Mouse (Mus musculus): ENCODE data around the gene Srp68. TPM values are rescaled to one million over a fixed set of nuclear protein-coding genes. Genes with fewer than 3 reads are reported as not detected.

The Srp68 gene
- polyA plus RNA-seq, 1 experiment from 2014 or later, result 75.3 TPM

- H3K4me3 ChIP-seq (ENCODE audit: low read length), result peak overlapping the region; percentile 94
- peak overlapping the region; percentile 84 for H3K4me2 ChIP-seq (ENCODE audit: low read depth, low read length)
- H3K9ac ChIP-seq (ENCODE audit: low read length), result peak overlapping the region; percentile 95
- 40% methylated on average over 12 of the region's 12 CpGs for WGBS
- no peaks in the 10 kb centered on the region for H3K27me3 ChIP-seq (ENCODE audit: control insufficient read depth, insufficient read depth, low read depth, low read length)
- no peaks in the 10 kb centered on the region for H3K9me3 ChIP-seq (ENCODE audit: control insufficient read depth, low read length)
- ATAC-seq (ENCODE audit: low read depth), result no peak
- peaks cover 13% of the 10 kb centered on the region for H3K4me1 ChIP-seq (replicated peaks; ENCODE audit: control insufficient read depth, insufficient read depth, low read length)
- no peak overlapping the region for H3K27ac ChIP-seq (ENCODE audit: low read length)
- H3K36me3 ChIP-seq (ENCODE audit: control insufficient read depth, insufficient read depth, low read length), result peaks cover 18% of the 10 kb centered on the region
These were observed 1.2 kb downstream of the Srp68 start for GRCm38 (mm10) chr11:116272589-116273468.

GRCm38 (mm10) chr11:116269560-116269959 is 4.5 kb downstream of the Srp68 start:
- Histone ChIP-seq H3K4me1 (replicated peaks; ENCODE audit: control insufficient read depth, insufficient read depth, low read length) (peaks cover 10% of the 10 kb centered on the region), H3K9me3 (ENCODE audit: control insufficient read depth, low read length) (no peaks in the 10 kb centered on the region), H3K27me3 (ENCODE audit: control insufficient read depth, insufficient read depth, low read depth, low read length) (no peaks in the 10 kb centered on the region), H3K27ac (ENCODE audit: low read length) (no peak overlapping the region), H3K36me3 (ENCODE audit: control insufficient read depth, insufficient read depth, low read length) (peaks cover 42% of the 10 kb centered on the region), H3K9ac (ENCODE audit: low read length) (no peak overlapping the region), H3K4me2 (ENCODE audit: low read depth, low read length) (no peak overlapping the region), H3K4me3 (ENCODE audit: low read length) (no peak overlapping the region)
- 90% methylated on average over 8 of the region's 8 CpGs for WGBS
- no peak for ATAC-seq (ENCODE audit: low read depth)

- Histone ChIP-seq H3K4me2 (ENCODE audit: low read depth, low read length) (no peak overlapping the region), H3K9ac (ENCODE audit: low read length) (no peak overlapping the region), H3K4me1 (replicated peaks; ENCODE audit: control insufficient read depth, insufficient read depth, low read length) (peaks cover 9% of the 10 kb centered on the region), H3K9me3 (ENCODE audit: control insufficient read depth, low read length) (no peaks in the 10 kb centered on the region), H3K27me3 (ENCODE audit: control insufficient read depth, insufficient read depth, low read depth, low read length) (no peaks in the 10 kb centered on the region), H3K27ac (ENCODE audit: low read length) (no peak overlapping the region), H3K4me3 (ENCODE audit: low read length) (no peak overlapping the region), H3K36me3 (ENCODE audit: control insufficient read depth, insufficient read depth, low read length) (peaks cover 51% of the 10 kb centered on the region)
- ATAC-seq (ENCODE audit: low read depth), result no peak
- WGBS, result 94% methylated on average over 6 of the region's 6 CpGs
These were observed 5.7 kb downstream of the Srp68 start for GRCm38 (mm10) chr11:116268313-116268712.

GRCm38 (mm10) chr11:116267637-116268036 is 6.4 kb downstream of the Srp68 start:
- no peak overlapping the region for H3K27ac ChIP-seq (ENCODE audit: low read length)
- no peaks in the 10 kb centered on the region for H3K9me3 ChIP-seq (ENCODE audit: control insufficient read depth, low read length)
- H3K27me3 ChIP-seq (ENCODE audit: control insufficient read depth, insufficient read depth, low read depth, low read length), result no peaks in the 10 kb centered on the region
- 80% methylated on average over 8 of the region's 8 CpGs for WGBS
- peaks cover 57% of the 10 kb centered on the region for H3K36me3 ChIP-seq (ENCODE audit: control insufficient read depth, insufficient read depth, low read length)
- no peak overlapping the region for H3K4me2 ChIP-seq (ENCODE audit: low read depth, low read length)
- H3K9ac ChIP-seq (ENCODE audit: low read length), result no peak overlapping the region
- peaks cover 4% of the 10 kb centered on the region for H3K4me1 ChIP-seq (replicated peaks; ENCODE audit: control insufficient read depth, insufficient read depth, low read length)
- no peak for ATAC-seq (ENCODE audit: low read depth)
- H3K4me3 ChIP-seq (ENCODE audit: low read length), result no peak overlapping the region

DNA sequence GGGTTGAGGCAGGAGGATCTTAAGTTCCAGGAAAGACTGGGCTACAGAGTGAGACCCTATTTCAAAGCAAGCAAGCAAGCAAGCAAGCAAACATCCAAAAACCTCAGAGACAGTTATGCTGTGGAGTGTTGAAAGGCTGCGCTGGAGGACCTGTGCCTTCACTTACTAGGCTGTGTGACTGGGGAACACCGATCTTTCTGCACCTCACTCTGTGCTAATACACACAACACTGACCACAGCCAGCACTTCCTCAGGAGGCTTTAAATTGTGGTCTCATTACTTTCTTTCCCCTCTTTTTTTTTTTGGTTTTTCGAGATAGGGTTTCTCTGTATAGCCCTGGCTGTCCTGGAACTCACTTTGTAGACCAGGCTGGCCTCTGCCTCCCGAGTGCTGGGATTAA is 8.2 kb downstream of the Srp68 start:
- no peaks in the 10 kb centered on the region for H3K27me3 ChIP-seq (ENCODE audit: control insufficient read depth, insufficient read depth, low read depth, low read length)
- no peak for ATAC-seq (ENCODE audit: low read depth)
- no peak overlapping the region for H3K27ac ChIP-seq (ENCODE audit: low read length)
- H3K4me2 ChIP-seq (ENCODE audit: low read depth, low read length), result no peak overlapping the region
- no peak overlapping the region for H3K4me3 ChIP-seq (ENCODE audit: low read length)
- 78% methylated on average over 4 of the region's 4 CpGs for WGBS
- H3K9me3 ChIP-seq (ENCODE audit: control insufficient read depth, low read length), result no peaks in the 10 kb centered on the region
- no peaks in the 10 kb centered on the region for H3K4me1 ChIP-seq (replicated peaks; ENCODE audit: control insufficient read depth, insufficient read depth, low read length)
- H3K36me3 ChIP-seq (ENCODE audit: control insufficient read depth, insufficient read depth, low read length), result peaks cover 66% of the 10 kb centered on the region
- H3K9ac ChIP-seq (ENCODE audit: low read length), result no peak overlapping the region

GRCm38 (mm10) chr11:116265352-116265751 is 8.7 kb downstream of the Srp68 start:
- WGBS, result 85% methylated on average over 11 of the region's 11 CpGs
- peaks cover 69% of the 10 kb centered on the region for H3K36me3 ChIP-seq (ENCODE audit: control insufficient read depth, insufficient read depth, low read length)
- no peak overlapping the region for H3K27ac ChIP-seq (ENCODE audit: low read length)
- H3K4me1 ChIP-seq (replicated peaks; ENCODE audit: control insufficient read depth, insufficient read depth, low read length), result peaks cover 4% of the 10 kb centered on the region; the same call in 1 of the 2 replicates
- no peaks in the 10 kb centered on the region for H3K9me3 ChIP-seq (ENCODE audit: control insufficient read depth, low read length)
- H3K9ac ChIP-seq (ENCODE audit: low read length), result no peak overlapping the region
- no peaks in the 10 kb centered on the region for H3K27me3 ChIP-seq (ENCODE audit: control insufficient read depth, insufficient read depth, low read depth, low read length)
- no peak overlapping the region for H3K4me3 ChIP-seq (ENCODE audit: low read length)
- H3K4me2 ChIP-seq (ENCODE audit: low read depth, low read length), result no peak overlapping the region
- no peak for ATAC-seq (ENCODE audit: low read depth)

DNA sequence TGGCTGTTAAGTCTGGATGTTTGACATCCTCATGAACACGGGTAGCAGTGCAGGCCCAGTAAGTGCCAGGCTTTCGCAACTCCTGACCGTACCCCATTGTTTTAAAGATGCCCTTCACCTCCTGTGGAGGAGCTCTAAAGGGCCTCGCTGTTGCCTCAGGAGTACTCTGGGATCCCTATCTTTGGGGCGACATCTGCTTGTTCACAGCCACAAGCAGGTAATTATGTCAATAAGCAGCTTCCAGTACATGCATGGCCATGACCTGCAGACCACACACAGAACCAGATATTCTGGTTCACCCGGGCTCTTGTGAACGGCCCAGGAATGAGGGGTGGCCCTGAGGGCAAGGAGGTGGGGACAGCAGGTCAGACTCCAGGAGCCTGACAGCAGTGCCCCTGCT is 13.8 kb downstream of the Srp68 start:
- peak; percentile 86 for ATAC-seq (ENCODE audit: low read depth)
- H3K9ac ChIP-seq (ENCODE audit: low read length), result no peak overlapping the region
- peaks cover 18% of the 10 kb centered on the region for H3K4me1 ChIP-seq (replicated peaks; ENCODE audit: control insufficient read depth, insufficient read depth, low read length)
- no peaks in the 10 kb centered on the region for H3K27me3 ChIP-seq (ENCODE audit: control insufficient read depth, insufficient read depth, low read depth, low read length)
- peak overlapping the region; percentile 69 for H3K27ac ChIP-seq (ENCODE audit: low read length)
- no peak overlapping the region for H3K4me2 ChIP-seq (ENCODE audit: low read depth, low read length)
- no peak overlapping the region for H3K4me3 ChIP-seq (ENCODE audit: low read length)
- 61% methylated on average over 7 of the region's 7 CpGs for WGBS
- no peaks in the 10 kb centered on the region for H3K9me3 ChIP-seq (ENCODE audit: control insufficient read depth, low read length)
- H3K36me3 ChIP-seq (ENCODE audit: control insufficient read depth, insufficient read depth, low read length), result peaks cover 57% of the 10 kb centered on the region

DNA sequence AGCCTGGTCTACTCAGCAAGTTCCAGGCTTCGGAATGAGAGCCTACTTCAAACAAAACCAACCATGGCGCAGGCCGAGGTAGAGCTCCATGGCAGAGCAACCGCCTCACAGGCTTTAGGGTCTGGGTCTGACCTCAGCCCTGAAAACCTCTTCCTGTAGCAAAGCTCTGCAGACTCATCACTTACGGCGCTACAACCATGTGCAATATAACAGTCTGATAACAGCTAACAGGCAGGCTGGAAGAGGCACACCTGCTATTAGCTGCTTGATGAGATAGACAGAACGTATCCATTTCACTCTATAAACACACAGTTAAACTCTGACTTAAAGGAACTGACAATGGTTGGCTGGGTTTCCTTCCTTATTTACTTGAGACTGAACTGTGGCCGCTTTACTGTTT is 14.6 kb downstream of the Srp68 start:
- H3K36me3 ChIP-seq (ENCODE audit: control insufficient read depth, insufficient read depth, low read length), result peaks cover 58% of the 10 kb centered on the region
- H3K4me3 ChIP-seq (ENCODE audit: low read length), result no peak overlapping the region
- H3K4me1 ChIP-seq (replicated peaks; ENCODE audit: control insufficient read depth, insufficient read depth, low read length), result peaks cover 22% of the 10 kb centered on the region
- H3K4me2 ChIP-seq (ENCODE audit: low read depth, low read length), result no peak overlapping the region
- H3K9me3 ChIP-seq (ENCODE audit: control insufficient read depth, low read length), result no peaks in the 10 kb centered on the region
- no peak overlapping the region for H3K27ac ChIP-seq (ENCODE audit: low read length)
- 81% methylated on average over 8 of the region's 8 CpGs for WGBS
- no peaks in the 10 kb centered on the region for H3K27me3 ChIP-seq (ENCODE audit: control insufficient read depth, insufficient read depth, low read depth, low read length)
- H3K9ac ChIP-seq (ENCODE audit: low read length), result no peak overlapping the region
- ATAC-seq (ENCODE audit: low read depth), result no peak

- Histone ChIP-seq H3K4me3 (ENCODE audit: low read length) (no peak overlapping the region), H3K27ac (ENCODE audit: low read length) (no peak overlapping the region; the same call in 1 of the 2 replicates), H3K9me3 (ENCODE audit: control insufficient read depth, low read length) (no peaks in the 10 kb centered on the region), H3K4me2 (ENCODE audit: low read depth, low read length) (no peak overlapping the region), H3K36me3 (ENCODE audit: control insufficient read depth, insufficient read depth, low read length) (peaks cover 50% of the 10 kb centered on the region), H3K27me3 (ENCODE audit: control insufficient read depth, insufficient read depth, low read depth, low read length) (no peaks in the 10 kb centered on the region), H3K4me1 (replicated peaks; ENCODE audit: control insufficient read depth, insufficient read depth, low read length) (peaks cover 22% of the 10 kb centered on the region), H3K9ac (ENCODE audit: low read length) (no peak overlapping the region)
- WGBS, result 77% methylated on average over 9 of the region's 9 CpGs
- no peak for ATAC-seq (ENCODE audit: low read depth)
These were observed 17.9 kb downstream of the Srp68 start for GRCm38 (mm10) chr11:116255982-116256675.

Measured in lung, embryonic 16.5 days (tissue).